Mouse (Mus musculus) cerebellum, adult 2 months (tissue): ENCODE measurements at regions not wholly inside any gene's neighbourhood (a gene's known extent, or its start where the extent isn't known, plus 50 kb on each side); places are given as distances from the start of the nearest gene placed in this dataset.

Experiments used
- CTCF ChIP-seq: fragments of 200-500 bp; IDR thresholded peaks from 2 replicates; pipeline ENCODE4 v1.5.1; 2011; ENCODE audit warnings: low read depth, mild to moderate bottlenecking, control low read depth, low read length, moderate library complexity, borderline replicate concordance; ENCODE audit not compliant: insufficient read depth
- POLR2A ChIP-seq: fragments of 200-500 bp; IDR thresholded peaks from 2 replicates; pipeline ENCODE4 v1.6.1; 2011; ENCODE audit warnings: low read length, control low read depth, borderline replicate concordance; ENCODE audit not compliant: insufficient read depth

GRCm38 (mm10) chrX:82817045-82817444, 131.6 kb upstream of the Dmd start:
- TF ChIP-seq POLR2A (no peak), CTCF (no peak)
